Mouse (Mus musculus): ENCODE results near the gene Sgms1. TPM values are rescaled to one million over a fixed set of nuclear protein-coding genes. Genes with fewer than 3 reads are reported as not detected.

Sgms1 gene
- polyA plus RNA-seq, 1 experiment from 2014 or later, result 17.4 TPM

DNA sequence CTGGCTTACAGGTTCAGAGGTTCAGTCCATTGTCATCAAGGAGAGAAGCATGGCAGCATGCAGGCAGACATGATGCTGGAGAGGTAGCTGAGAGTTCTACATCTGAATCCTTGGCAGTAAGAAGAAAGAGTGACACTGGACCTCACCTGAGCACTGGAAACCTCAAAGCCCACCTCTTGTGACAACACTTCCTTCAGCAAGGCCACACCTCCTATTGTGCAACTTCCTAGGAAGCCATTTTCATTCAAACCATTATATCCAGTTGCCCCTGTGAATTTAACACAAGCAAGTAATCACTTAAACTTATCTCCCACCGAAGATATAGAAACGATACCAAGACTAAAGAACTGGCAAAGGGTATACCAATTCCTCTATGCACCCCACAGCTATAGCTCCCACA is 129.7 kb downstream of the Sgms1 start:
- no peak overlapping the region for H3K27ac ChIP-seq (ENCODE audit: low read depth, low read length)
- no peaks in the 10 kb centered on the region for H3K36me3 ChIP-seq (ENCODE audit: control insufficient read depth, insufficient read depth, low read length)
- H3K9ac ChIP-seq (ENCODE audit: low read depth, low read length), result no peak overlapping the region
- no peak overlapping the region for H3K4me3 ChIP-seq (ENCODE audit: low read depth, low read length)
- H3K4me2 ChIP-seq (replicated peaks; ENCODE audit: low read depth, low read length), result no peak overlapping the region
- no peaks in the 10 kb centered on the region for H3K4me1 ChIP-seq (replicated peaks; ENCODE audit: control insufficient read depth, insufficient read depth, low read length)
- 88% methylated on average over 2 of the region's 2 CpGs for WGBS
- ATAC-seq (ENCODE audit: low FRiP score), result no peak
- H3K27me3 ChIP-seq (ENCODE audit: control insufficient read depth, insufficient read depth, low read length), result no peaks in the 10 kb centered on the region
- DNase-seq (ENCODE audit: low spot score), result no peak
- no peaks in the 10 kb centered on the region for H3K9me3 ChIP-seq (ENCODE audit: control insufficient read depth, low read length)

DNA sequence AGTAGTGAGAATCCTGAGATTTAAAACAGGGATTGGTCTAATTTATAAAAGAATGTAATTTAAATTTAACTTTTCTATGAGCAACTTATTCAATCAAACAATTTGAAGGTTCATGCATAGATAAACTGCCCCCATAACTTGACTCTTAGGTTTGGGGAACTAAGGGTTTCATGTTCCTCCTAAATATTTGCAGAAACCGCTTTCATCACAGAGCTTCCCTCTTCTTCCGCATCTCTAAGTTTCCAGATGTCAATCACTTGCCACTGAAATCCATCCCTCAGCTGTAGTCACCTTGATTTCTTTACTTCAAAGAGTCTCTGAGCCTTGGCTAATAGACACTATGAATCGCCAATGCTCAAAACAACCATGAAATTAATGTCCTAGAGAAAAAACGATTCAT is 130.5 kb downstream of the Sgms1 start:
- H3K27me3 ChIP-seq (ENCODE audit: control insufficient read depth, insufficient read depth, low read length), result no peaks in the 10 kb centered on the region
- no peak for DNase-seq (ENCODE audit: low spot score)
- H3K9ac ChIP-seq (ENCODE audit: low read depth, low read length), result no peak overlapping the region
- no peak for ATAC-seq (ENCODE audit: low FRiP score)
- H3K36me3 ChIP-seq (ENCODE audit: control insufficient read depth, insufficient read depth, low read length), result no peaks in the 10 kb centered on the region
- no peaks in the 10 kb centered on the region for H3K9me3 ChIP-seq (ENCODE audit: control insufficient read depth, low read length)
- H3K4me2 ChIP-seq (replicated peaks; ENCODE audit: low read depth, low read length), result no peak overlapping the region
- no peak overlapping the region for H3K4me3 ChIP-seq (ENCODE audit: low read depth, low read length)
- 80% methylated on average over 4 of the region's 4 CpGs for WGBS
- no peaks in the 10 kb centered on the region for H3K4me1 ChIP-seq (replicated peaks; ENCODE audit: control insufficient read depth, insufficient read depth, low read length)
- H3K27ac ChIP-seq (ENCODE audit: low read depth, low read length), result no peak overlapping the region

DNA sequence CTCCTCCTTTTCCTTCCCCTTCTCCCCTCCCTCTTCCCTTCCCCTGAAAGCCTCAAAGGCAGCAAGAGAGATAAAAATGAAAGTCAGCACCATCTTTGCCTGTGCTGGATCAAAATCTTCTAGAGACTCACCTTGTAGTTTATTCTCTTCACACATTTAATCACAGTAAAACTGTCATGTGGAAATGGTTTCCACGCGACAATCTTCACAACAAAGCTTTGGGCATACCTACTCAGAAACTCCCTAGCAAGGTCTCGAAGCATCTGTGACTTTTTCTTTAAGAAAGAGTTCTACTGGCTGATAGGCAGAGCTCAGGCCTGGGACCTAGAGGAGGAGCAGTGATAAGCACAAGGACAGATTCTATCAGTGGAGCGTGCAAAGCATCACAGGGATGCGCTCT is 131.4 kb downstream of the Sgms1 start:
- H3K36me3 ChIP-seq (ENCODE audit: control insufficient read depth, insufficient read depth, low read length), result no peaks in the 10 kb centered on the region
- no peak overlapping the region for H3K4me3 ChIP-seq (ENCODE audit: low read depth, low read length)
- no peak overlapping the region for H3K27ac ChIP-seq (ENCODE audit: low read depth, low read length)
- ATAC-seq (ENCODE audit: low FRiP score) (no peak), DNase-seq (ENCODE audit: low spot score) (no peak)
- H3K4me1 ChIP-seq (replicated peaks; ENCODE audit: control insufficient read depth, insufficient read depth, low read length), result no peaks in the 10 kb centered on the region
- H3K9ac ChIP-seq (ENCODE audit: low read depth, low read length), result no peak overlapping the region
- WGBS, result 83% methylated on average over 5 of the region's 5 CpGs
- H3K9me3 ChIP-seq (ENCODE audit: control insufficient read depth, low read length), result no peaks in the 10 kb centered on the region
- H3K4me2 ChIP-seq (replicated peaks; ENCODE audit: low read depth, low read length), result no peak overlapping the region
- H3K27me3 ChIP-seq (ENCODE audit: control insufficient read depth, insufficient read depth, low read length), result no peaks in the 10 kb centered on the region

GRCm38 (mm10) chr19:32257616-32258015 is 131.9 kb downstream of the Sgms1 start:
- H3K27ac ChIP-seq (ENCODE audit: low read depth, low read length), result no peak overlapping the region
- H3K27me3 ChIP-seq (ENCODE audit: control insufficient read depth, insufficient read depth, low read length), result no peaks in the 10 kb centered on the region
- no peaks in the 10 kb centered on the region for H3K36me3 ChIP-seq (ENCODE audit: control insufficient read depth, insufficient read depth, low read length)
- H3K4me2 ChIP-seq (replicated peaks; ENCODE audit: low read depth, low read length), result no peak overlapping the region
- H3K4me3 ChIP-seq (ENCODE audit: low read depth, low read length), result no peak overlapping the region
- ATAC-seq (ENCODE audit: low FRiP score) (no peak), DNase-seq (ENCODE audit: low spot score) (no peak)
- WGBS, result 87% methylated on average over 3 of the region's 3 CpGs
- no peaks in the 10 kb centered on the region for H3K9me3 ChIP-seq (ENCODE audit: control insufficient read depth, low read length)
- H3K9ac ChIP-seq (ENCODE audit: low read depth, low read length), result no peak overlapping the region
- no peaks in the 10 kb centered on the region for H3K4me1 ChIP-seq (replicated peaks; ENCODE audit: control insufficient read depth, insufficient read depth, low read length)

DNA sequence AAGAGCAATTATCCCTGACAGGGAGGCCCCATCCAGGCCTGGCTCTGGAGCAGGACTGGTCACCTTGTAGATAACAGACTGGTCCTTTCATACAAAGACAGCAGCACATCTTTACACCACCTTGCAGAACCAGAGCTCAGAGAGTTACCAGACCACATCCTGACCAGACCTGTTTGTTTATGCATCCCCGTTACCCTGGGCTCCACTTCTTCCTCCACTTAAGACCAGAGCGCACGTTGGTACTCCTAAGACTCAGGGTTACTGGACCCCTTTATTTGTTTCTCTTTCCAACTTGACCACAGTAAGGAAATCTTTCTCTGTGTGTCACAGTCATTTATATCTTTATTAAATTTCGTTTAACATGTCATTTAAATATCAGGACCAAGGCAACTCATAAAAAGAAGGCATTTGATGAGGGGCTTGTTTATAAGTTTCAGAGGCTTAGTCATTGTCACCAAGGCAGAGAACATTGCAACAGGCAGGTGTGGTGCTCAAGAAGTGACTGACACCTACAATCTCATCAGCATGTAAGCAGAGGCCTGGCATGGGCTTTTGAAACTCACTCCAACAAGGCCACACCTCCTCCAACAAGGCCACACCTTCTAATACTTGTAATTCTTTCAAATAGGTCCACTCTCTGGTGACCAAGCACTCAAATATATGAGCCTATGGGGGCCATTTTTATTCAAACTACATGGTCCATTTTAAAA is 132.7 kb downstream of the Sgms1 start:
- Histone ChIP-seq H3K9ac (ENCODE audit: low read depth, low read length) (no peak overlapping the region), H3K27ac (ENCODE audit: low read depth, low read length) (no peak overlapping the region), H3K36me3 (ENCODE audit: control insufficient read depth, insufficient read depth, low read length) (no peaks in the 10 kb centered on the region), H3K4me2 (replicated peaks; ENCODE audit: low read depth, low read length) (no peak overlapping the region), H3K9me3 (ENCODE audit: control insufficient read depth, low read length) (no peaks in the 10 kb centered on the region), H3K4me3 (ENCODE audit: low read depth, low read length) (no peak overlapping the region), H3K27me3 (ENCODE audit: control insufficient read depth, insufficient read depth, low read length) (no peaks in the 10 kb centered on the region), H3K4me1 (replicated peaks; ENCODE audit: control insufficient read depth, insufficient read depth, low read length) (no peaks in the 10 kb centered on the region)
- ATAC-seq (ENCODE audit: low FRiP score) (no peak), DNase-seq (ENCODE audit: low spot score) (no peak)
- 78% methylated on average over 4 of the region's 4 CpGs for WGBS

GRCm38 (mm10) chr19:32255429-32256185 is 133.9 kb downstream of the Sgms1 start:
- Histone ChIP-seq H3K9me3 (ENCODE audit: control insufficient read depth, low read length) (no peaks in the 10 kb centered on the region), H3K4me2 (replicated peaks; ENCODE audit: low read depth, low read length) (no peak overlapping the region), H3K9ac (ENCODE audit: low read depth, low read length) (no peak overlapping the region), H3K4me3 (ENCODE audit: low read depth, low read length) (no peak overlapping the region), H3K4me1 (replicated peaks; ENCODE audit: control insufficient read depth, insufficient read depth, low read length) (no peaks in the 10 kb centered on the region), H3K27ac (ENCODE audit: low read depth, low read length) (no peak overlapping the region), H3K36me3 (ENCODE audit: control insufficient read depth, insufficient read depth, low read length) (no peaks in the 10 kb centered on the region), H3K27me3 (ENCODE audit: control insufficient read depth, insufficient read depth, low read length) (no peaks in the 10 kb centered on the region)
- no peak for ATAC-seq (ENCODE audit: low FRiP score)
- no peak for DNase-seq (ENCODE audit: low spot score)
- 33% methylated on average over 6 of the region's 6 CpGs for WGBS

DNA sequence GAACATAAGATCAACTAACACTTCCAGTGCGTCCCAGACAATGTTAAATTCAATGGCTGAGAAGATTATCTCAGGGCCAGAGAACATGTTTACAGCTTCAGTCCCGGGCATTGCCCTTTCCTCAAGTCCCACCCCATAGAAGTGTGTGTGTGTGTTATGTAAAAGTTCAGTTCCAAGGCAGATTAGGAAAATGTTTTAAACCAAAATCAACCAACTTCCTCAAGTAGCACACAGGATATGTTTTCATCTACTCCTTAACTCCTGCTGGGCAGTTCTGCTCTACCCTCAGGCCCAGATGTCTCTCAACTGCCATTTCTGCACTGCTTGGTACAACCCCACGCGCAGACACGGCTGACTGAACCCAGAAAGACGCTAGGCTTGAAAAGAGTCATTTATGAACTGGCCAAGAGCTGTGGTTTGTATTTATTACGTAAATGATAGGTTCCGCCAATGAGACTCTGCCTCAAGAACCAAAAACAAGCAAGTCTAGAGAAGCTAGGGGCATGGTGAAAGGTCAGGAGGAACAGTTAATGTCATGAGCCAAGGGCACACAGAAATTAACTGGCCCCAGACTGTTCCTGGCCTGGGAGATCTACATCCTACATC is 134.7 kb downstream of the Sgms1 start:
- H3K36me3 ChIP-seq (ENCODE audit: control insufficient read depth, insufficient read depth, low read length), result no peaks in the 10 kb centered on the region
- H3K4me2 ChIP-seq (replicated peaks; ENCODE audit: low read depth, low read length), result no peak overlapping the region
- no peaks in the 10 kb centered on the region for H3K9me3 ChIP-seq (ENCODE audit: control insufficient read depth, low read length)
- DNase-seq (ENCODE audit: low spot score) (no peak), ATAC-seq (ENCODE audit: low FRiP score) (no peak)
- H3K9ac ChIP-seq (ENCODE audit: low read depth, low read length), result no peak overlapping the region
- no peak overlapping the region for H3K4me3 ChIP-seq (ENCODE audit: low read depth, low read length)
- H3K27me3 ChIP-seq (ENCODE audit: control insufficient read depth, insufficient read depth, low read length), result no peaks in the 10 kb centered on the region
- WGBS, result 46% methylated on average over 8 of the region's 8 CpGs
- no peaks in the 10 kb centered on the region for H3K4me1 ChIP-seq (replicated peaks; ENCODE audit: control insufficient read depth, insufficient read depth, low read length)
- H3K27ac ChIP-seq (ENCODE audit: low read depth, low read length), result no peak overlapping the region

- Histone ChIP-seq H3K27ac (ENCODE audit: low read depth, low read length) (no peak overlapping the region), H3K4me1 (replicated peaks; ENCODE audit: control insufficient read depth, insufficient read depth, low read length) (no peaks in the 10 kb centered on the region), H3K4me3 (ENCODE audit: low read depth, low read length) (no peak overlapping the region), H3K4me2 (replicated peaks; ENCODE audit: low read depth, low read length) (no peak overlapping the region), H3K27me3 (ENCODE audit: control insufficient read depth, insufficient read depth, low read length) (no peaks in the 10 kb centered on the region), H3K9me3 (ENCODE audit: control insufficient read depth, low read length) (no peaks in the 10 kb centered on the region), H3K9ac (ENCODE audit: low read depth, low read length) (no peak overlapping the region), H3K36me3 (ENCODE audit: control insufficient read depth, insufficient read depth, low read length) (no peaks in the 10 kb centered on the region)
- ATAC-seq (ENCODE audit: low FRiP score) (no peak), DNase-seq (ENCODE audit: low spot score) (no peak)
- 92% methylated on average over 2 of the region's 2 CpGs for WGBS
These were observed 135.3 kb downstream of the Sgms1 start for GRCm38 (mm10) chr19:32254204-32254603.

GRCm38 (mm10) chr19:32252987-32253386 is 136.5 kb downstream of the Sgms1 start:
- ATAC-seq (ENCODE audit: low FRiP score) (no peak), DNase-seq (ENCODE audit: low spot score) (no peak)
- WGBS, result 76% methylated on average over 7 of the region's 7 CpGs
- no peak overlapping the region for H3K27ac ChIP-seq (ENCODE audit: low read depth, low read length)
- H3K4me3 ChIP-seq (ENCODE audit: low read depth, low read length), result no peak overlapping the region
- no peaks in the 10 kb centered on the region for H3K27me3 ChIP-seq (ENCODE audit: control insufficient read depth, insufficient read depth, low read length)
- no peaks in the 10 kb centered on the region for H3K9me3 ChIP-seq (ENCODE audit: control insufficient read depth, low read length)
- no peaks in the 10 kb centered on the region for H3K36me3 ChIP-seq (ENCODE audit: control insufficient read depth, insufficient read depth, low read length)
- H3K4me2 ChIP-seq (replicated peaks; ENCODE audit: low read depth, low read length), result no peak overlapping the region
- no peak overlapping the region for H3K9ac ChIP-seq (ENCODE audit: low read depth, low read length)
- no peaks in the 10 kb centered on the region for H3K4me1 ChIP-seq (replicated peaks; ENCODE audit: control insufficient read depth, insufficient read depth, low read length)

Data from hindbrain, embryonic 11.5 days (tissue).